Mouse (Mus musculus) CD4-positive helper T cell, adult 2 months (primary cell): ENCODE measurements at regions not wholly inside any gene's neighbourhood (a gene's known extent, or its start where the extent isn't known, plus 50 kb on each side); places are given as distances from the start of the nearest gene placed in this dataset.

Experiments
- DNase-seq: peaks from one replicate; pipeline ENCODE4 v3.0.0-alpha.2; 2012; ENCODE audit warnings: low read depth, missing footprints, low spot score

- DNase-seq, result no peak
These were observed 629.1 kb downstream of the Rnf144a start for GRCm38 (mm10) chr12:25785646-25786606.

- peak; percentile 74 for DNase-seq
These were observed 630.7 kb downstream of the Rnf144a start for GRCm38 (mm10) chr12:25784401-25784800.

- DNase-seq, result no peak
These were observed 631.9 kb downstream of the Rnf144a start for GRCm38 (mm10) chr12:25782972-25783717.

GRCm38 (mm10) chr12:25771856-25772255 lies 643.2 kb downstream of the Rnf144a start:
- DNase-seq, result no peak

GRCm38 (mm10) chr12:25768644-25769043 lies 646.4 kb downstream of the Rnf144a start:
- no peak for DNase-seq

- no peak for DNase-seq
These were observed 652.0 kb downstream of the Rnf144a start for GRCm38 (mm10) chr12:25763061-25763460.

- no peak for DNase-seq
These were observed 658.0 kb downstream of the Rnf144a start for GRCm38 (mm10) chr12:25757014-25757413.

- no peak for DNase-seq
These were observed 636.9 kb upstream of the Id2 start for GRCm38 (mm10) chr12:25733801-25734200.

GRCm38 (mm10) chr12:25725774-25726173 lies 628.8 kb upstream of the Id2 start:
- no peak for DNase-seq

- no peak for DNase-seq
These were observed 614.2 kb upstream of the Id2 start for GRCm38 (mm10) chr12:25711186-25711585.

GRCm38 (mm10) chr12:25703023-25703400 lies 606.1 kb upstream of the Id2 start:
- peak; percentile 26 for DNase-seq

- DNase-seq, result peak; percentile 27
These were observed 605.5 kb upstream of the Id2 start for GRCm38 (mm10) chr12:25702176-25703022.

- DNase-seq, result no peak
These were observed 590.1 kb upstream of the Id2 start for GRCm38 (mm10) chr12:25687063-25687462.

- DNase-seq, result no peak
These were observed 579.7 kb upstream of the Id2 start for GRCm38 (mm10) chr12:25676631-25677030.

GRCm38 (mm10) chr12:25668336-25668735 lies 571.4 kb upstream of the Id2 start:
- no peak for DNase-seq

GRCm38 (mm10) chr12:25654456-25654855 lies 557.5 kb upstream of the Id2 start:
- DNase-seq, result no peak

GRCm38 (mm10) chr12:25650237-25650636 lies 553.3 kb upstream of the Id2 start:
- no peak for DNase-seq

- no peak for DNase-seq
These were observed 531.1 kb upstream of the Id2 start for GRCm38 (mm10) chr12:25628081-25628480.

- DNase-seq, result no peak
These were observed 528.9 kb upstream of the Id2 start for GRCm38 (mm10) chr12:25625858-25626257.

- DNase-seq, result no peak
These were observed 526.5 kb upstream of the Id2 start for GRCm38 (mm10) chr12:25623449-25623848.

- DNase-seq, result no peak
These were observed 524.2 kb upstream of the Id2 start for GRCm38 (mm10) chr12:25621142-25621541.

GRCm38 (mm10) chr12:25617521-25617920 lies 520.6 kb upstream of the Id2 start:
- no peak for DNase-seq
